Mouse (Mus musculus) heart, adult 11 months (tissue): ENCODE measurements around the gene Vwa5a.
A peak's percentile ranks its signal among the peaks of the same experiment; 100 is the strongest.

Experiments
- DNase-seq: peaks from one replicate; pipeline ENCODE4 v3.0.0; 2022

Vwa5a gene

GRCm38 (mm10) chr9:38718102-38718501 lies at the start of gene Vwa5a:
Vwa5a (plus strand) TSS chr9:38718268.
- peak; percentile 92 for DNase-seq

GRCm38 (mm10) chr9:38672887-38673286 lies 45.2 kb upstream of the Vwa5a start:
- DNase-seq, result no peak

- no peak for DNase-seq
Measured at GRCm38 (mm10) chr9:38674501-38674900, 43.6 kb upstream of the Vwa5a start, which contains the start of gene Olfr918. Olfr918 (minus strand) TSS chr9:38674601.

- DNase-seq, result peak; percentile 90
Measured at GRCm38 (mm10) chr9:38718927-38719441, 916 bp downstream of the Vwa5a start.

- DNase-seq, result no peak
Measured at GRCm38 (mm10) chr9:38724044-38724443, 6.0 kb downstream of the Vwa5a start.

- DNase-seq, result peak; percentile 78
Measured at GRCm38 (mm10) chr9:38728218-38728617, 10.2 kb downstream of the Vwa5a start.

- no peak for DNase-seq
Measured at GRCm38 (mm10) chr9:38741408-38741807, 23.3 kb downstream of the Vwa5a start.

GRCm38 (mm10) chr9:38744619-38745315 lies 26.7 kb downstream of the Vwa5a start:
- no peak for DNase-seq

- no peak for DNase-seq
Measured at GRCm38 (mm10) chr9:38751999-38752398, 33.9 kb downstream of the Vwa5a start, which contains the start of gene Olfr920. Olfr920 (plus strand) TSS chr9:38752299.

GRCm38 (mm10) chr9:38772768-38773167 lies 54.7 kb downstream of the Vwa5a start, which contains the start of gene Olfr921:
Olfr921 (plus strand) TSS chr9:38773068.
- no peak for DNase-seq

GRCm38 (mm10) chr9:38792689-38793088 lies 74.6 kb downstream of the Vwa5a start:
- DNase-seq, result no peak
